Mouse (Mus musculus) CH12.LX (cell line): ENCODE measurements around the gene Ugt1a6a. TPM values are rescaled to one million over a fixed set of nuclear protein-coding genes. Genes with fewer than 3 reads are reported as not detected.

ENCODE experiments used
- DNase-seq: peaks from one replicate; pipeline ENCODE4 v3.0.0-alpha.2; 2013; ENCODE audit errors: extremely low read depth
- H3K27ac ChIP-seq: 2 replicates; pipeline ENCODE4 v1.5.1; 2012; ENCODE audit warnings: low read depth, mild to moderate bottlenecking, control low read depth, moderate library complexity; ENCODE audit not compliant: insufficient read depth
- H3K27me3 ChIP-seq: replicated peaks from 2 replicates; pipeline ENCODE3; 2012; ENCODE audit warnings: inconsistent platforms
- H3K36me3 ChIP-seq, 2 experiments: replicated peaks in 1 of 2; 2 replicates each; pipeline versions ENCODE3 to v1.6.1; 2012; ENCODE audit warnings: inconsistent platforms in 1 of 2, low read length in 1 of 2, mild to moderate bottlenecking in 1 of 2, mixed read lengths in 1 of 2, moderate library complexity in 1 of 2; ENCODE audit not compliant: control insufficient read depth in 1 of 2, insufficient read depth in 1 of 2
- H3K4me1 ChIP-seq, 2 experiments: 2 replicates each; pipeline ENCODE4 v1.6.1; 2012; ENCODE audit warnings: inconsistent platforms in 1 of 2, moderate library complexity in 1 of 2; ENCODE audit not compliant: insufficient read depth in 2 of 2, control insufficient read depth in 1 of 2
- H3K4me2 ChIP-seq: 2 replicates; pipeline ENCODE4 v1.6.1; 2012; ENCODE audit warnings: low read depth, mild to moderate bottlenecking, control low read depth; ENCODE audit not compliant: poor library complexity, insufficient read depth, severe bottlenecking
- H3K4me3 ChIP-seq, 3 experiments: fragments of 150-350 bp in 1 of 3; sonication (generic) in 1 of 3; replicated peaks in 1 of 3; 2 replicates each; pipeline versions ENCODE3 to v1.5.1; 2011 to 2012; ENCODE audit warnings: low read depth in 2 of 3, low read length in 2 of 3, mild to moderate bottlenecking in 2 of 3, moderate library complexity in 2 of 3, control low read depth in 1 of 3, improper control_type of control experiment in 1 of 3, inconsistent platforms in 1 of 3, mixed read lengths in 1 of 3; ENCODE audit not compliant: poor library complexity in 1 of 3
- H3K79me2 ChIP-seq: replicated peaks from 2 replicates; pipeline ENCODE4 v1.6.1; 2012; ENCODE audit warnings: mild to moderate bottlenecking, moderate library complexity; ENCODE audit not compliant: control insufficient read depth, poor library complexity, insufficient read depth, severe bottlenecking; ENCODE audit errors: extremely low read depth
- H3K9ac ChIP-seq: 2 replicates; pipeline ENCODE4 v1.6.1; 2012; ENCODE audit warnings: low read depth, mild to moderate bottlenecking, control low read depth, moderate library complexity; ENCODE audit not compliant: insufficient read depth
- H3K9me3 ChIP-seq: replicated peaks from 2 replicates; pipeline ENCODE3; 2012; ENCODE audit warnings: low read length, inconsistent platforms, mixed read lengths
- BHLHE40 ChIP-seq: IDR thresholded peaks from 2 replicates; pipeline ENCODE4 v1.6.1; 2011; ENCODE audit warnings: mild to moderate bottlenecking, low read depth, low read length, improper control_type of control experiment
- ELF1 ChIP-seq: IDR thresholded peaks from 2 replicates; pipeline ENCODE4 v1.6.1; 2014; ENCODE audit warnings: low read depth, mild to moderate bottlenecking, inconsistent platforms, low read length, improper control_type of control experiment
- KAT2A ChIP-seq: IDR thresholded peaks from 2 replicates; pipeline ENCODE4 v1.6.1; 2012; ENCODE audit warnings: low read length, improper control_type of control experiment, inconsistent platforms; ENCODE audit not compliant: insufficient replicate concordance
- MAZ ChIP-seq: IDR thresholded peaks from 2 replicates; pipeline ENCODE4 v1.6.1; 2012; ENCODE audit warnings: low read depth, mild to moderate bottlenecking, inconsistent platforms, low read length, improper control_type of control experiment, moderate library complexity
- MYC ChIP-seq: IDR thresholded peaks from 2 replicates; pipeline ENCODE4 v1.6.1; 2011; ENCODE audit warnings: low read depth, mild to moderate bottlenecking, improper control_type of control experiment, low read length
- NRF1 ChIP-seq: IDR thresholded peaks from 2 replicates; pipeline ENCODE4 v1.6.1; 2014; ENCODE audit warnings: low read depth, mild to moderate bottlenecking, inconsistent platforms, low read length, improper control_type of control experiment, moderate library complexity
- POLR2A ChIP-seq: IDR thresholded peaks from 2 replicates; pipeline ENCODE4 v1.6.1; 2011; ENCODE audit warnings: low read depth, mild to moderate bottlenecking, improper control_type of control experiment, low read length
- SIN3A ChIP-seq: IDR thresholded peaks from 2 replicates; pipeline ENCODE4 v1.6.1; 2012; ENCODE audit warnings: low read length, improper control_type of control experiment, inconsistent platforms
- ZMIZ1 ChIP-seq: IDR thresholded peaks from 2 replicates; pipeline ENCODE4 v1.6.1; 2012; ENCODE audit warnings: low read depth, mild to moderate bottlenecking, inconsistent platforms, low read length, improper control_type of control experiment
- dilution Hi-C: fragments of 300-500 bp; cut with MboI; formaldehyde crosslinking; loops from 2 replicates; pipeline ENCODE4 v1.14.3; 2020; ENCODE audit warnings: low sequenced_read_pairs; ENCODE audit not compliant: extremely low pct_unique_long_range_greater_than_20kb, extremely low pct_ligation_motif_present
- in situ Hi-C: fragments of 300-500 bp; cut with MboI; formaldehyde crosslinking; loops from 3 replicates; pipeline ENCODE4 v1.14.3; 2019; ENCODE audit warnings: low sequenced_read_pairs, low pct_ligation_motif_present, low pct_unique_long_range_greater_than_20kb, mixed read lengths
- polyA plus RNA-seq: library from polyadenylated mRNA; unstranded; fragments of >175 nt; gene quantifications from 2 replicates; pipeline ENCODE4 v1.2.1, GENCODE M21; 2012; ENCODE audit warnings: low read depth; ENCODE audit not compliant: insufficient read length
- total RNA-seq, 2 experiments: library from RNA; depleted of rRNA; stranded (reverse); fragments of 300-350 nt in 1 of 2; fragments of >200 nt in 1 of 2; gene quantifications; 2 replicates each; pipeline ENCODE4 v1.2.3; 2012 to 2014

The Ugt1a6a gene
- total and polyA plus RNA-seq, 3 experiments = 0.19 to 0.43 (median 0.30) TPM

DNA sequence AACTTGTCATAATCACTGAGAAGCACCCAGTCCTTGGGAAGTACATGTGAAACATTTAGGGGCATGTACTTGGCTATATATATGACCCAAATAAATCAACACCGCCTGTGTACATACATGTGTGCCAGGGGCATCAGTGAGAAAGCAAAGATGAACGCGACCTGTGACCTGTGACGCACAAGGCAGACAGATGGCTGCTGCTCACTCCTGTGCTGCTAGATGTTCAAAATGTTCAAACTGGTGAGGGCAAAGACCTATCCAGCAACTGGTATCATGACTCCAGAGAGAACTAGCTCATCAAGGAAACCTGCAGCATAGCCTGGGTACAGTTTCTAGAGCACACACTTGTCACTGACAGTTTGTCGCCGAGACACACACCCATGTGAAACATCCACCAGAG is 132.9 kb downstream of the Ugt1a6a start:
- Histone ChIP-seq H3K4me2 (no peak overlapping the region), H3K4me1 (no peaks in the 10 kb centered on the region), H3K4me3 (no peak overlapping the region), H3K9ac (no peak overlapping the region)
- no peak for DNase-seq
- in situ Hi-C loops = no loop called here
- 0 out of 2 replicates have a peak, but pooled peaks have one; percentile 32 for TF ChIP-seq SIN3A
- no peak for TF ChIP-seq MAZ
- TF ChIP-seq, all 38 proteins: peak for 1
- Histone ChIP-seq H3K36me3 (peaks cover 84 to 91% of the 10 kb centered on the region in 2 experiments), H3K79me2 (no peaks in the 10 kb centered on the region), H3K9me3 (peaks cover 16% of the 10 kb centered on the region), H3K27me3 (no peaks in the 10 kb centered on the region), H3K27ac (no peak overlapping the region)
- dilution Hi-C loops = no loop called here

DNA sequence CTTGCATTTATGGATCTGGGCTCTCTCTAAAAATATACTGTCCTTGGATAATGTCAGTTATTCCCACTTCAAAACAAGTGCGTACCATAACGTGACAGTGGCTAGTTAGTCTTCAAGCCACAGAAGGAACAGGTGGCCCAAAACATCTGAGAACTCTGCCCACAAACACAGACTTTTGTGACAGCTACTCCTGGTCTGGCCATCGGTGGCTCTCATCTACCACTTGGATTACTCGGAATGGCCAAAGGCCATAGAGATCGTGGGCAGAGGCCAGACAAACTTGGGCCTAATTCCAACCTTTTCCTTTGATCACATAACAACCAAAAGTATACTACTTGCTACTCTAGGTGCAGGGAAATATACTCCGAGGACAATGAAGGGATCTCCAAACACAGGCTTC is 133.5 kb downstream of the Ugt1a6a start:
- no peaks in the 10 kb centered on the region for H3K27me3 ChIP-seq
- no peak overlapping the region for H3K9ac ChIP-seq
- peaks cover 18% of the 10 kb centered on the region for H3K9me3 ChIP-seq
- no peak overlapping the region for H3K4me3 ChIP-seq
- in situ Hi-C loops (no loop called here), dilution Hi-C loops (no loop called here)
- H3K4me2 ChIP-seq = no peak overlapping the region
- TF ChIP-seq ZMIZ1 (no peak), MYC (no peak), KAT2A (no peak), ELF1 (no peak), BHLHE40 (no peak), POLR2A (peak; percentile 18; the same call in 1 of the 2 replicates), NRF1 (no peak)
- DNase-seq = no peak
- peaks cover 86 to 90% of the 10 kb centered on the region in 2 experiments for H3K36me3 ChIP-seq
- H3K4me1 ChIP-seq = no peaks in the 10 kb centered on the region
- H3K27ac ChIP-seq = no peak overlapping the region
- H3K79me2 ChIP-seq = no peaks in the 10 kb centered on the region

Other genes starting within 250 kb of the Ugt1a6a start
- 12.7 and 14.4 TPM in 2 replicates for gene Usp40, start 126.3 kb upstream of the Ugt1a6a start, total RNA-seq (2012; rRNA removed)
- 15.4 and 16.9 TPM in 2 replicates for gene Usp40, start 126.3 kb upstream of the Ugt1a6a start, total RNA-seq (2014; rRNA removed)
- gene Usp40, start 126.3 kb upstream of the Ugt1a6a start, polyA plus RNA-seq = 14.0 and 14.8 TPM in 2 replicates
- gene Ugt1a10, start 79.4 kb upstream of the Ugt1a6a start, total RNA-seq (2012; rRNA removed) = not detected in 2 replicates
- not detected in 2 replicates for gene Ugt1a10, start 79.4 kb upstream of the Ugt1a6a start, total RNA-seq (2014; rRNA removed)
- not detected in 2 replicates for gene Ugt1a10, start 79.4 kb upstream of the Ugt1a6a start, polyA plus RNA-seq
- gene Ugt1a9, start 64.0 kb upstream of the Ugt1a6a start, total RNA-seq (2012; rRNA removed) = not detected in 2 replicates
- not detected in 2 replicates for gene Ugt1a9, start 64.0 kb upstream of the Ugt1a6a start, total RNA-seq (2014; rRNA removed)
- not detected in 2 replicates for gene Ugt1a9, start 64.0 kb upstream of the Ugt1a6a start, polyA plus RNA-seq
- not detected in 2 replicates for gene Ugt1a8, start 47.0 kb upstream of the Ugt1a6a start, total RNA-seq (2012; rRNA removed)
- not detected in 2 replicates for gene Ugt1a8, start 47.0 kb upstream of the Ugt1a6a start, total RNA-seq (2014; rRNA removed)
- gene Ugt1a8, start 47.0 kb upstream of the Ugt1a6a start, polyA plus RNA-seq = not detected in 2 replicates
- gene Ugt1a7c, start 39.7 kb upstream of the Ugt1a6a start, total RNA-seq (2012; rRNA removed) = 1.3 and 2.2 TPM in 2 replicates
- gene Ugt1a7c, start 39.7 kb upstream of the Ugt1a6a start, total RNA-seq (2014; rRNA removed) = 11.1 and 11.4 TPM in 2 replicates
- gene Ugt1a7c, start 39.7 kb upstream of the Ugt1a6a start, polyA plus RNA-seq = 15.3 and 18.3 TPM in 2 replicates
- 0.08 TPM in 1 of 2 replicates, not detected in the other for gene Ugt1a6b, start 31.6 kb upstream of the Ugt1a6a start, total RNA-seq (2012; rRNA removed)
- gene Ugt1a6b, start 31.6 kb upstream of the Ugt1a6a start, total RNA-seq (2014; rRNA removed) = 0.13 TPM in 1 of 2 replicates, not detected in the other
- gene Ugt1a6b, start 31.6 kb upstream of the Ugt1a6a start, polyA plus RNA-seq = 0.26 TPM in 1 of 2 replicates, not detected in the other
- not detected in 2 replicates for gene Ugt1a5, start 31.2 kb downstream of the Ugt1a6a start, total RNA-seq (2012; rRNA removed)
- gene Ugt1a5, start 31.2 kb downstream of the Ugt1a6a start, total RNA-seq (2014; rRNA removed) = not detected in 2 replicates
- not detected in 2 replicates for gene Ugt1a5, start 31.2 kb downstream of the Ugt1a6a start, polyA plus RNA-seq
- not detected in 2 replicates for gene Ugt1a2, start 65.8 kb downstream of the Ugt1a6a start, total RNA-seq (2012; rRNA removed)
- not detected in 2 replicates for gene Ugt1a2, start 65.8 kb downstream of the Ugt1a6a start, total RNA-seq (2014; rRNA removed)
- not detected in 2 replicates for gene Ugt1a2, start 65.8 kb downstream of the Ugt1a6a start, polyA plus RNA-seq
- not detected in 2 replicates for gene Dnajb3, start 71.0 kb downstream of the Ugt1a6a start, total RNA-seq (2012; rRNA removed)
- not detected in 2 replicates for gene Dnajb3, start 71.0 kb downstream of the Ugt1a6a start, total RNA-seq (2014; rRNA removed)
- gene Dnajb3, start 71.0 kb downstream of the Ugt1a6a start, polyA plus RNA-seq = not detected in 2 replicates
- gene Ugt1a1, start 77.2 kb downstream of the Ugt1a6a start, total RNA-seq (2012; rRNA removed) = 0.08 TPM in 1 of 2 replicates, not detected in the other
- gene Ugt1a1, start 77.2 kb downstream of the Ugt1a6a start, total RNA-seq (2014; rRNA removed) = not detected in 2 replicates
- gene Ugt1a1, start 77.2 kb downstream of the Ugt1a6a start, polyA plus RNA-seq = 0.19 TPM in 1 of 2 replicates, not detected in the other
- gene Mroh2a, start 92.2 kb downstream of the Ugt1a6a start, total RNA-seq (2012; rRNA removed) = 0.13 and 0.17 TPM in 2 replicates
- not detected in 2 replicates for gene Mroh2a, start 92.2 kb downstream of the Ugt1a6a start, total RNA-seq (2014; rRNA removed)
- 0.78 and 1.0 TPM in 2 replicates for gene Mroh2a, start 92.2 kb downstream of the Ugt1a6a start, polyA plus RNA-seq
- gene Hjurp, start 142.8 kb downstream of the Ugt1a6a start, total RNA-seq (2012; rRNA removed) = 65.2 and 69.8 TPM in 2 replicates
- gene Hjurp, start 142.8 kb downstream of the Ugt1a6a start, total RNA-seq (2014; rRNA removed) = 74.1 and 80.8 TPM in 2 replicates
- 64.8 and 67.6 TPM in 2 replicates for gene Hjurp, start 142.8 kb downstream of the Ugt1a6a start, polyA plus RNA-seq
- gene Trpm8, start 142.9 kb downstream of the Ugt1a6a start, total RNA-seq (2012; rRNA removed) = not detected in 2 replicates
- not detected in 2 replicates for gene Trpm8, start 142.9 kb downstream of the Ugt1a6a start, total RNA-seq (2014; rRNA removed)
- not detected in 2 replicates for gene Trpm8, start 142.9 kb downstream of the Ugt1a6a start, polyA plus RNA-seq